Mouse (Mus musculus): ENCODE data around the gene 4932414N04Rik. TPM values are rescaled to one million over a fixed set of nuclear protein-coding genes. Genes with fewer than 3 reads are reported as not detected.
"Not testable (repeated sequence)": the region's sequence is repeated elsewhere in the genome, so short reads cannot be mapped to it uniquely, and the experiment has no call there.

Gene 4932414N04Rik
- total RNA-seq (2021) (not detected), polyA plus RNA-seq (2012; rRNA removed) (not detected in 2 replicates)
- long read RNA-seq: 0 reads

DNA sequence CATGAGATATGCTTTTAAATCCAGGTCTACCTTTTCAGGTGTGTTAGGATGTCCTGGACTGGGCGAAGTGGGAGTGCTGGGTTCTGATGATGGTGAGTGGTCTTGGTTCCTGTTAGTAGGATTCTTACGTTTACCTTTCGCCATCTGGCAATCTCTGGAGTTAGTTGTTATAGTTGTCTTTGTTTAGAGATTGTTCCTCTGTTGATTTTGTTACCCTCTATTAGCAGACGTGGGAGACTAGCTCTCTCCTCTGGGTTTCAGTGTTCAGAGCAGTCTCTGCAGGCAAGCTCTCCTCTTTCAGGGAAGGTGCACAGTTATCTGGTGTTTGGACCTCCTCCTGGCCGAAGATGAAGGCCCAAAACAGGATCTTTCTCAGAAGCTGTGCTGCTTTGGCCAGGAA, at the start of gene 4932414N04Rik:
TSS of gene 4932414N04Rik (plus strand) at position 301 of the 400 bp plus-strand sequence.
- DNase-seq: not testable (repeated sequence)

DNA sequence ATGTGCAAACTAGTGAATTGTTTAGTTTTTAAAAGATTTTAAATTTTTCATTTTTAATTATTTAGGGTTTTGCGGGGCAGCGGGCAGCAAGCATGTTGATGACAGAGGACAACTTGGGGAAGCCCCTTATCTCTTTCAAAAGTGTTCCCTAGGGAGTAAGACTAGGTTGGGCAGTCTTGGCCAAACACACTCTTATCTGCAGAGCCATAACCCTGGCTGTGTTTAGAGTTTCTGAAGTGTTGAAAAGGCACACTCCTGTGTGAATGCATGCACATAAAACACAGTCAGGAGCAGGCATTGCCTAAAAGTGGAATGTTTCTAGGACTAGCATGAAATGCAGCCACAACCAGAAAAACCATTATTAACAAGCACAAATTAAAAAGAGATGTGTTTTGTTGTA, 75.9 kb downstream of the 4932414N04Rik start:
- no peak for DNase-seq

DNA sequence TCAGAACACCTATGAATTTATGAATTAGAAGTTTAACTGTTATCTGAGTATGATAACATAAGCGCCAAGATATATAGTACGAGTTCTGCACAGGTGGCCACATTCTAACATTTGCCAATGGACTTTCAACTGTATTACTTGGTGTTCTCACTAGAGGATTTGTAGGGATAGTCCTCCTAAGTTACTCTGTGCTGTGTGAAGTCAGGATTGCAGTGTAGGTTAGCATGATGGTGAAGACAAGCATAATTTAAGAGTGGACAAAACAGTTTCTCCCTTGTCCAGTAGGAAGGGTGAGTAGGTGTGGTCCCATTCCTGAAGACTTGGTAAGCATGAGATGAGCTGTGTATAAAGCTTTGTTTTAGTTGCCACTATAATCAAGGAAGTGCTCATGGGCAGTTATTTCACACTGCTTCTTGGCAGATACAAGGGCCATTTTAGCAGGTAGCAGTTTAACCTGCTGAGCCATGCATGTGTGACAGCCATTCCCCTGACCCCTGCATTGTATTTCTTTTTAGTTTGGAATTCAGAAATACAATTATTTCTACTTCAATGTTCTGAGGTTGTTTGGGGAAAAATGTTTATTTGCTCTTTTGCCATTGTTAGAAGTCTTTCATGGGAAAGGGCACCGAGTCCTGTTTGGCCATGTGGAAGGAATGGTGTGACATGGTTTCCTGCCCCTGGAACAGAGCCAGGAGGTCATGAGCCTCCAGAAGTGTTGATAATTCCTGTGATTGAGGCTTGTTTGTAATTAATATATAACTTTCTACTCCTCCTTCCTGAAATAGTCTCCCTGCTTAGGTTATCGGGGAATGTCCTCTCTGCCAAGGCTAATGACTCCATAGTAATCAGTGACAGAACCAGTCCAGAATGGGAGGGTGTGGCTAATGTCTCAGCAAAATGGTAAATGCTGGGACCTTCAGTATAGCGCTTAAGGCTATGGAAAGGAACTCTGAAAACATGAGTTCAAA, 83.8 kb downstream of the 4932414N04Rik start:
- no peak for DNase-seq

DNA sequence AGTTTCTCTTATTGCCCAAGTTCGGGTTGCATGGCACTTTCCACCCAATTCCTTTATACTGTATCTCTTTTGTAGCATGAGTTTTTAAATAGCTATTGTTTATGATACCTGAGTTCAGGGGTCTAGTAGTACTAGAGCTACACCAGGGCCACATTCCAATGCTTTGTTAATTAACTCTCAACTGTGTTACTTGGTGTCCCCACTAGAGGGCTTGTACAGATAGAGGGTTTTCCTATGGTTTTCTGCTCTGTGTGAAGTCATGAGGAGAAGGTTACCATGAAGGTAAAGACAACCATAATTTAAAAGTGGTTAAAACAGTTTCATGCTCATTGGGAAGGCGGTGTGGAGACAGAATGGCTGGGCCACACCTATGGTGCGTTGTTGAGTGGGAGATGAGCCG, 88.3 kb downstream of the 4932414N04Rik start:
- DNase-seq: no peak

DNA sequence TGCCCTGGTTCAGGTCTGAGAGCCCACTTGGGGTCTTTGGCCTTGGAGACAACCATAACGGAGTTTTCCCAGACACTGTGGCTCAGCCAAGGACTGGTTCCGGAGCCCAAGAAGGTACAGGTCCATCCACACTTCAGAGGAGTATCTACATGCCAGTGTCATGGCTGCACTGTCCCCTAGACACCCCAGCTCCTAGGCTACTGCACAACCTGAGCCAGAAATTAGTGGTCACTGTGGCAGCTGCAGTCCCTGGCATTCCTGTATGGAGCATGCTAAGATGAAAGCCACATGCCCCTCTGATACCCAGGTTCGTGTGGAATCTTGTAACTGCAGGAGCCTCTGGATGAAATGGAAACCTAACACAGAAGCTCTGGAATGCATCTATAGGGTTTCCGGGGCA, 99.9 kb downstream of the 4932414N04Rik start:
- no peak for DNase-seq

- peak; percentile 47 for DNase-seq
Observed at GRCm38 (mm10) chr2:68756793-68757192, 100.5 kb downstream of the 4932414N04Rik start.

DNA sequence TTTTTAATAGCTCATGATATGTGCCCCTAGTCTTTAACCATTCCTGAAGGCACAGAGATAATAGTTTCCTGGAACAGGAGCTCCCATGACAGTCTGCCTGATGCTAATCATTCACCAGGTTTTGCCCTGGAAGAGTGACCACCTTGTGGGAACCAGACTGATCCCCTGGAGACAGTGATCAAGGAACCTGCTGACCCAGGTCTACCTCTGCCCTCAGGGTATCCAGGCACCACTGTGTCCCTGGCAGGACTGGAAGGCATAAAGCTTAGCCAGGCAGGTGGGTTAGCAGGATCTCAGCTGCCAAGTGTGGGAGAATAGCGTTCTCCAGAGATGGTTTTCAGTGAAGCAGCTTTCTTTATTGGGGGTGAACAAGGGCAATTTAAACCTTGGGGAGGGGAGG, 109.1 kb downstream of the 4932414N04Rik start:
- no peak for DNase-seq

- no peak for DNase-seq
Observed at GRCm38 (mm10) chr2:68767186-68767890, 111.1 kb downstream of the 4932414N04Rik start.

- no peak for DNase-seq
Observed at GRCm38 (mm10) chr2:68782268-68783132, 126.2 kb downstream of the 4932414N04Rik start.

GRCm38 (mm10) chr2:68783664-68784063, 127.4 kb downstream of the 4932414N04Rik start:
- not testable (repeated sequence) for DNase-seq

- DNase-seq: peak; percentile 85
Observed at GRCm38 (mm10) chr2:68784710-68785427, 128.6 kb downstream of the 4932414N04Rik start.

- DNase-seq: no peak
Observed at GRCm38 (mm10) chr2:68787161-68787675, 130.9 kb downstream of the 4932414N04Rik start.

- no peak for DNase-seq
Observed at GRCm38 (mm10) chr2:68792296-68792695, 136.0 kb downstream of the 4932414N04Rik start.

- no peak for DNase-seq
Observed at GRCm38 (mm10) chr2:68793472-68793871, 137.2 kb downstream of the 4932414N04Rik start.

DNA sequence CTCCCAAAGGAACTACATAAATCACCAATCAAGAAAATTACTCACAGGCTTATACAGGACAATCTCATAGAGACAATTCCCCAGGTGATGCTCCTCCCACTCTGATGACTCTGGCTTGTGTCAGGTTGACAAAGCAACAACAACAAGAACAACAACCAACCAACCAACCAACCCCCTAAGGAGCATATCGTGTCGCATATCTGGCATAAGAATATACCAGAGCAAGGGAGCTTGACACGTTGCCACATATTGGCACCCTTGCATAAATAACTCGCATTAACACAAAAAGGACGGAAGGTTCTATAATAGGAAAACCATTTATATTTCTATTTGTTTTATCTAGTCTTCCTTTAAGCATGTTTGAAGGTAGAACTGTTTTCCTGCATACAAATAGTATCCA, 137.9 kb downstream of the 4932414N04Rik start:
- no peak for DNase-seq

GRCm38 (mm10) chr2:68794616-68795015, 138.3 kb downstream of the 4932414N04Rik start:
- DNase-seq: no peak

DNA sequence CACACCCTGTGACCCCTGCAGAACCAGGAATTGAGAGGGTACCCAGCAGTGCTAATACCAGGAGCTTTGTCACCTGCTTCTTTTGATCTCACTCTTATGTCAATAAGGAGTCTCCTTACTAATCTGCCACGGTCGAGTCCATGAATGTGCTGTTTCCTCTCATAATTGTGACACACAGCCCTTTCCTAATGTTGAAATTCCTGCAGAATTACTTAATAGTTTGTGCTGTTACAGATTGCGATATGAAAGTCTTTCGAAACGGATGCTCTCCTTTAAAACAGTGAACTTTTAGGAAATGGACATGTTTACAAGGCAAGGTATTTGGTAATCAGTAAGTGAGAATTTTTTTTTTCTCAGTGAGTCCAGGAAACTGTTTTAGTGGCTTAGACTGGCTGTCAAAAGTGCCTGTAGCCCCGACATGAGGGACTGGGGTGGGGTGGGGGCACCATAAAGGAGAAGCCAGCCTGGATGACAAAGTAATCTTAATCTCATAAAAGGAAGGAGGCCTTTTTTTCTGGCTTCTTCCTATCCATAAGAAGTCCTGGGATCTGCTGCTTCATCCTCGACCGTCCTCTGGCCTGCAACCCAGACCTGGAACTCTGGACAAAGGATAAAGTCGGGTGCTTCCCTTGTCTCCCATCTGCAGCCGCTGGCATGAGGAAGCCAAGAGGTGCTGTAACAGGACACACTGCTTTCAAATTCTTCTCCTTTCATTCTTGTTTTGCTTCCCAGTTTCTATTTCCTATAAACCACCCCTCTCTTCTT, 139.9 kb downstream of the 4932414N04Rik start:
- peak; percentile 34 for DNase-seq

DNA sequence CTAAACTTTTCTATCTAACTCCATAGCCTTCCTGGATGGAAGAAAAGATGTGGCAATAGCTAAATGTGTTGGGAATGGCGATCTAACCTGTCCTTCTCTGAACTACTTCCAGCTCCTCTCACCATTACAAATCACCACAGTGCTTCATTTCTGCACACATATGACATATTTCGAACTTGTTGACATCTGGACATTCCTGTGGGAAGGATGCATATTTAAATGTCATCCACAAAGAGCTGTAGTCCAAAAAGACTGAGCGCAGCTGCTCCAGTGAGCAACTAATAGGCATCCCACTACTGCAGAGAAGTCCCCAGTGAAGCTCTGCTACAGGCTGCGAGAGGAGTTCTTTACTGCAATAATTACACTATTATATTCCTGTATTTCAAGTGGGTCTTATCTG, 140.8 kb downstream of the 4932414N04Rik start:
- DNase-seq: no peak

All from adrenal gland, adult 2 months (tissue).